Mouse (Mus musculus) testis, adult 2 months (tissue): ENCODE measurements at regions not wholly inside any gene's neighbourhood (a gene's known extent, or its start where the extent isn't known, plus 50 kb on each side); places are given as distances from the start of the nearest gene placed in this dataset.

ENCODE experiments used
- CTCF ChIP-seq: fragments of 200-500 bp; IDR thresholded peaks from 2 replicates; pipeline ENCODE4 v1.5.1; 2012; ENCODE audit warnings: low read depth, mild to moderate bottlenecking, inconsistent platforms, low read length, moderate library complexity; ENCODE audit not compliant: control insufficient read depth, insufficient read depth, insufficient replicate concordance
- POLR2A ChIP-seq: fragments of 200-500 bp; IDR thresholded peaks from 2 replicates; pipeline ENCODE4 v1.6.1; 2012; ENCODE audit warnings: low read depth, mild to moderate bottlenecking, inconsistent platforms, low read length, moderate library complexity; ENCODE audit not compliant: control insufficient read depth

GRCm38 (mm10) chr1:61407201-61407600 lies 231.4 kb upstream of the Pard3b start:
- no peak for TF ChIP-seq POLR2A
- TF ChIP-seq CTCF: no peak
